Mouse (Mus musculus) C2C12 (cell line): Measurements from ENCODE around the gene Rtn2.

Experiments used
- CTCF ChIP-seq: IDR thresholded peaks from one replicate; pipeline ENCODE4 v1.5.1; 2011; ENCODE audit not compliant: control insufficient read depth, insufficient read depth, insufficient read length
- MAX ChIP-seq: IDR thresholded peaks from one replicate; pipeline ENCODE4 v1.6.1; 2011; ENCODE audit warnings: mild to moderate bottlenecking, control low read depth
- MYOD1 ChIP-seq: IDR thresholded peaks from one replicate; pipeline ENCODE4 v1.6.1; 2011; ENCODE audit warnings: low read depth; ENCODE audit not compliant: control insufficient read depth, insufficient read length
- USF1 ChIP-seq: IDR thresholded peaks from one replicate; pipeline ENCODE4 v1.6.1; 2011; ENCODE audit warnings: low read depth, mild to moderate bottlenecking, control low read depth, moderate library complexity

DNA sequence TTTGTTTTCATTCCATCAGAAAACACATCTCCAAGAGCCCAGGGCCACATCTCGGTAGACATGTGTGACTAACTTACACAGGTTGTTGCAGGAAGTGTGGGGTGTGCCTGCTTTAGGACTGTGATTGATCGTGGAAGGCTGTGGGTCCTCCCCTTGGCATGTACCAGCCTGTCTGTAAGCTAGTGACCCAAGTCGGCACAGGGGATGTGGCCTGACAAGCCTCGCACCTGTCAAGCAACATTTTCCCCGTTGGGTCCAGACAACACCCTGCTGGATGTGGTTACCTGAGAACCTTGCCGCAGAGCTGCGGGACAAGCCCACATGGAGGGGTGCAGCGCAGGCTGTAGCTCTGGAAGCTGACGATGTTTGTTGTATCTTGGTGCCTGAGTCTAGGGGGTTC, 40.1 kb downstream of the Rtn2 start:
- TF ChIP-seq CTCF (no peak), MAX (no peak), MYOD1 (no peak), USF1 (no peak)
